ENCODE assay signal across 15 mouse cellular contexts in the genomic region with DNA sequence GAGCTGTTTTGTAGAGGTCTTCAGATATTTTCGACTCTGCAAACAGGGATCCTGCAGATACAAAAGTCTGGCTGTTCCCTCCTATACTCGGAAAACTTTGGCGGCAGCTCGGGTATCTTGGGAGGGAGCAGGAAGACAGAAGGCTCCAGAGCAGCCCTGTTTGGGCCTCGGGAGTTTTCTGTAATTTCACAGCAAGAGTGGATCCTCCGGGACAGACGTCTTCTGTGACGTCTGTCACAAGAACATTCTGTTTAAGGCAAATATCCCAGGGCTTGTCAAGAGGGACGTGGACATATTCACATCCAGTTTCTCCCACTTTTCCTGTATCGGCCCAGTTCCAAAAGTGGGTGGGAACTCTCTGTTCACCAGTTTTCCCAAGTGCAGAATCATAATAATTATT.
DNase-seq lines count a peak whose midpoint lies in the region; ATAC-seq and TF ChIP-seq lines count a peak whose summit lies in the region.
"Had no signal": no experiment of that assay in that cellular context is flagged by ENCODE, and none has a peak within 500 bp of the region (broad histone marks: within the 10 kb centered on the region; RNA-seq: fewer than 3 reads in every experiment).

No protein-coding gene starts in this region.

- TF ChIP-seq CTCF in gastrocnemius, adult 2 months (IDR thresholded peaks at IDR 0.05), result no peak

- no peak overlapping the region for H3K4me2 ChIP-seq in heart, embryonic 13.5 days
- H3K4me2 ChIP-seq: forebrain, embryonic 12.5 days had no signal

- no peaks in the 10 kb centered on the region for H3K9me3 ChIP-seq in heart, embryonic 13.5 days
- H3K9me3 ChIP-seq: forebrain, embryonic 12.5 days; G1E; midbrain, embryonic 10.5 days had no signal

- intact Hi-C loops in gastrocnemius, adult 2 months (cut with DNase I), result no loop called here

- 47% methylated on average over 10 of the region's 10 CpGs for WGBS in heart, embryonic 13.5 days

- no peak overlapping the region for H3K4me3 ChIP-seq in gastrocnemius, adult 2 months
- no peak overlapping the region for H3K4me3 ChIP-seq in heart, embryonic 13.5 days
- H3K4me3 ChIP-seq: forebrain, embryonic 12.5 days; left cerebral cortex, adult 2 months; midbrain, embryonic 10.5 days had no signal

- peak; percentile 46 for DNase-seq in gastrocnemius, adult 2 months
- no peak for DNase-seq in gastrocnemius, postnatal 10 days
- DNase-seq in layer of hippocampus, postnatal 36 days, result peak; percentile 45 to 46
- no peak for DNase-seq in layer of hippocampus, postnatal 10 days (ENCODE audit: low spot score in 2 of 2)
- DNase-seq in skeletal muscle tissue, adult 2 months (ENCODE audit: low read depth, low spot score), result peak; percentile 55
- no peak for DNase-seq in cerebellum, adult 9-11 months
- no peak for DNase-seq in cerebellum, adult 8-10 months
- DNase-seq: kidney, adult 11 months had no signal

- H3K9ac ChIP-seq in heart, embryonic 13.5 days, result no peak overlapping the region
- H3K9ac ChIP-seq: forebrain, embryonic 12.5 days; liver, embryonic 14.5 days had no signal

- no peaks in the 10 kb centered on the region for H3K27me3 ChIP-seq in heart, embryonic 13.5 days (replicated peaks)

- H3K27ac ChIP-seq in gastrocnemius, adult 2 months, result peak overlapping the region; percentile 75
- peak overlapping the region; percentile 42; the same call in 1 of the 2 replicates for H3K27ac ChIP-seq in heart, embryonic 13.5 days (replicated peaks)
- H3K27ac ChIP-seq: forebrain, embryonic 12.5 days; liver, embryonic 14.5 days; midbrain, embryonic 10.5 days had no signal

- ATAC-seq in heart, embryonic 13.5 days (ENCODE audit: extremely low read depth, insufficient number of reproducible peaks, low FRiP score, low TSS enrichment), result no peak
- ATAC-seq: activated CD4-positive, CD25-positive, alpha-beta regulatory T cell, adult 4 months had no signal

- no peaks in the 10 kb centered on the region for H3K36me3 ChIP-seq in heart, embryonic 13.5 days
- H3K36me3 ChIP-seq: forebrain, embryonic 12.5 days; G1E; midbrain, embryonic 10.5 days had no signal

- H3K4me1 ChIP-seq in heart, embryonic 13.5 days, result peaks cover 34% of the 10 kb centered on the region

Comparison
In these comparisons a context has a peak if more than half of its experiments do, and no peak if none do; other contexts are left out.
1. DNase-seq: peak in gastrocnemius, adult 2 months (single experiment), layer of hippocampus, postnatal 36 days (2 of 2) and skeletal muscle tissue, adult 2 months (single experiment); none in gastrocnemius, postnatal 10 days (single experiment), layer of hippocampus, postnatal 10 days (0 of 2), cerebellum, adult 9-11 months (single experiment) and cerebellum, adult 8-10 months (single experiment).